Mouse (Mus musculus) kidney, embryonic 16.5 days (tissue): ENCODE data around the gene Klf11. TPM values are rescaled to one million over a fixed set of nuclear protein-coding genes. Genes with fewer than 3 reads are reported as not detected.
"Not testable (repeated sequence)": the region's sequence is repeated elsewhere in the genome, so short reads cannot be mapped to it uniquely, and the experiment has no call there.

Experiments used
- ATAC-seq: fragments of 200-750 bp; cut with Nextera tagmentation; 2 replicates; pipeline ENCODE4 v1.8.0; 2017; ENCODE audit warnings: moderate TSS enrichment; ENCODE audit not compliant: low FRiP score, low TSS enrichment
- H3K27ac ChIP-seq: fragments of 300-500 bp; sonication (generic); 2 replicates; pipeline ENCODE4 v1.5.1; 2014; ENCODE audit warnings: low read length
- H3K27me3 ChIP-seq: fragments of 300-500 bp; sonication (generic); 2 replicates; pipeline ENCODE4 v1.6.1; 2014; ENCODE audit warnings: low read length, control low read depth, mixed read lengths; ENCODE audit not compliant: insufficient read depth
- H3K36me3 ChIP-seq: fragments of 300-500 bp; sonication (generic); 2 replicates; pipeline ENCODE4 v1.6.1; 2014; ENCODE audit warnings: low read length, control low read depth, mixed read lengths; ENCODE audit not compliant: insufficient read depth
- H3K4me1 ChIP-seq: fragments of 300-500 bp; sonication (generic); 2 replicates; pipeline ENCODE4 v1.6.1; 2014; ENCODE audit warnings: low read length, control low read depth, mixed read lengths; ENCODE audit not compliant: insufficient read depth
- H3K4me2 ChIP-seq: fragments of 300-500 bp; sonication (generic); replicated peaks from 2 replicates; pipeline ENCODE4 v1.6.1; 2014; ENCODE audit warnings: low read depth, low read length
- H3K4me3 ChIP-seq: fragments of 300-500 bp; sonication (generic); 2 replicates; pipeline ENCODE4 v1.5.1; 2014; ENCODE audit warnings: mild to moderate bottlenecking, low read length
- H3K9ac ChIP-seq: fragments of 300-500 bp; sonication (generic); replicated peaks from 2 replicates; pipeline ENCODE4 v1.6.1; 2014; ENCODE audit warnings: low read length
- H3K9me3 ChIP-seq: fragments of 300-500 bp; sonication (generic); 2 replicates; pipeline ENCODE4 v1.6.1; 2016; ENCODE audit warnings: low read length, control low read depth
- WGBS: fragments of 180-500 bp; shearing (Covaris S2); extraction: QIAGEN DNeasy Blood & Tissue Kit; methylation state at CpG from one replicate; pipeline ENCODE4 v1.1.7; 2014; 5-methylcytosine and 5-hydroxymethylcytosine counted together
- polyA plus RNA-seq: library from polyadenylated mRNA; unstranded; fragments of >200 nt; fragmentation: Nextera tagmentation; extraction: Ambion mirVana; gene quantifications from 2 replicates; pipeline ENCODE4 v1.2.1, GENCODE M21; 2015

The Klf11 gene
- polyA plus RNA-seq, 1 experiment from 2014 or later: 15.6 TPM

DNA sequence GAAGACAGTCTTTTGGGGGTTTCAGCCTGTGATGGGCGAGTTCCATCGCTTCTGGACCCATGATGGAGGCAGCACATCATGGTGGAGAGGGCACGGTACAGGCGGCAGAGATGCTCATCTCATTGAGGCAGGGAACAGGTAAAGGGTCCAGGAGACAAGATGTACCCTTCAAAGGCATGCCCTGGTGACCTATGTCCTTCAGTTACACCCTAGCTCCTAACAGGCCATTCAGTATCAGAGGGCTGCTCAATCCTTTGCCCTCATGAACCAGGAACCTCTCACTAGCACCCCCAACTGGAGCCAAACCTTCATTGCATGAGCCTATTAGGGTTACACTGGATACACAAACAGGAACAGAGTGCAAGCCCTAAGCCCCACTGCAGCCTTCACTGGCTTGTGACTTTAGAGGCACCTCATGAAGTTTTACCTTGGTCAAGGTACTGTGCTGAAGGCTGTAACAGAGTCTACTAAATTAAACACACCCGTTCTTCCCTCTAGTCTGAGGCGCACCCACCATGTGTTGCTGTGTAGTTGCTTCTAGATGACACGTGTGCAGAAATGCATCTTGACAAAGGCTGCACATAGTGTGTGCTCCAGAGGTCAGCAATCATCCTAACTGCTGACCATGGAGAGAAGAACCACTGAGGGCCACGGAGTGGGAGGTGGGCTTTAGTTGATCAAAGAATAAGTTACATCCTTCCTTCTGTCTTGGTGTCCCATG is 46.6 kb downstream of the Klf11 start:
- Histone ChIP-seq H3K4me2 (no peak overlapping the region), H3K4me1 (no peaks in the 10 kb centered on the region), H3K9me3 (no peaks in the 10 kb centered on the region), H3K27me3 (no peaks in the 10 kb centered on the region), H3K36me3 (no peaks in the 10 kb centered on the region), H3K27ac (no peak overlapping the region), H3K9ac (no peak overlapping the region), H3K4me3 (no peak overlapping the region)
- WGBS: 60% methylated on average over 8 of the region's 8 CpGs
- peak; percentile 50 for ATAC-seq

DNA sequence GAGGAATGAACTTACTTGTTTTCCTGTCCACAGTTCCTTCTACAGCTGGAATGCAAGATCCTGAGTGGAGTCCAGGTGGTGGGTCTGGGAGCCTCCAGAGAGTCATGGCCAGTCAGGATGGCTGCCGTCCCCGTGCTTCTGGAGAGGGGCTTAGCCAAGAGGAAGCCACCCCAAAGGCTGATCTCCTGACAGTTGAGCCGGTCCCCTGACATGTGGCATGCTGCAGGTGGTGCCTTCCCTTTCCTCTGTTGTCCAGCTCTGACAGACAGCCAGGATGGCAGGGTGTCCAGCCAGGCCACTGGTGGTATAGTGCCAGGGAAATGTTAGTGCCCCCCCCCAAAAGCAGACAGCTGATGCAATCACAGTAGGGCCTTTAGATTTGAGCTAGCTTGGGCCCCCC is 47.4 kb downstream of the Klf11 start:
- Histone ChIP-seq H3K9me3 (no peaks in the 10 kb centered on the region), H3K4me2 (no peak overlapping the region), H3K4me3 (no peak overlapping the region), H3K36me3 (no peaks in the 10 kb centered on the region), H3K9ac (no peak overlapping the region), H3K27me3 (no peaks in the 10 kb centered on the region), H3K4me1 (no peaks in the 10 kb centered on the region), H3K27ac (no peak overlapping the region)
- ATAC-seq: no peak
- WGBS: 53% methylated on average over 3 of the region's 3 CpGs

DNA sequence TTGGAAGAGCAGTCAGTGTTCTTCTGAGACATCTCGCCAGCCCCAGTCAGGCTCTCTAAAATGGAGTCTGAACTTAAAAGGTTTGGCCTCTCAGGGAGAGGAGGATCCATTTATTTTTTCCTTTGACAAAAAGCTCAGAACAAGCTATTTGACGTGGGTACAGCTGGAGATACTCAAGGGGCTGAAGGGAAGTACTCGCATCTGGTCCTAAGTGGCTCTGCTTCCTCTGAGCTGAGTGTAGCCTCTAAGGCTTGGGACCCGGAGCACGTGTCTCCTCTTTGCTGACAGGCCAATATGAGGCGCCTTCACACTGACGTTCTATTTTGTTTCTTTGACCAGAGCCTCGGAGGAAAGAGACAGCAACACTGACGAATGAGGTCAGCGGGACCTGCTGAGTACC is 48.5 kb downstream of the Klf11 start:
- 50% methylated on average over 10 of the region's 10 CpGs for WGBS
- Histone ChIP-seq H3K27me3 (no peaks in the 10 kb centered on the region), H3K9me3 (no peaks in the 10 kb centered on the region), H3K36me3 (no peaks in the 10 kb centered on the region), H3K4me3 (no peak overlapping the region), H3K4me1 (no peaks in the 10 kb centered on the region), H3K27ac (no peak overlapping the region), H3K9ac (no peak overlapping the region), H3K4me2 (no peak overlapping the region)
- ATAC-seq: no peak

DNA sequence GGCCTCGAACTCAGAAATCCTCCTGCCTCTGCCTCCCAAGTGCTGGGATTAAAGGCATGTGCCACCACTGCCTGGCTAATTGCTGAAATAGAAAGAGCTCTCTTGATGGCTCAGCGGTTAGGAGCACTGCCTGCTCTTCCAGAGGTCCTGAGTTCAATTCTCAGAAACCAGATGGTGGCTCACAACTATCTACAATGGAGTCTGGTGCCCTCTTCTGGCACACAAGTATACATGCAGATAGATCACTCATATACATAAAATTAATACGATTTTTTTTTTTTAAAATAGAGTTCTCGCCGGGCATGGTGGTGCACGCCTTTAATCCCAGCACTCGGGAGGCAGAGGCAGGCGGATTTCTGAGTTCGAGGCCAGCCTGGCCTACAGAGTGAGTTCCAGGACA is 50.5 kb downstream of the Klf11 start:
- H3K9me3 ChIP-seq, H3K4me1 ChIP-seq, H3K4me2 ChIP-seq, H3K36me3 ChIP-seq, H3K27me3 ChIP-seq, H3K27ac ChIP-seq, H3K4me3 ChIP-seq, H3K9ac ChIP-seq, ATAC-seq: not testable (repeated sequence)
- WGBS: 89% methylated on average over 9 of the region's 9 CpGs

DNA sequence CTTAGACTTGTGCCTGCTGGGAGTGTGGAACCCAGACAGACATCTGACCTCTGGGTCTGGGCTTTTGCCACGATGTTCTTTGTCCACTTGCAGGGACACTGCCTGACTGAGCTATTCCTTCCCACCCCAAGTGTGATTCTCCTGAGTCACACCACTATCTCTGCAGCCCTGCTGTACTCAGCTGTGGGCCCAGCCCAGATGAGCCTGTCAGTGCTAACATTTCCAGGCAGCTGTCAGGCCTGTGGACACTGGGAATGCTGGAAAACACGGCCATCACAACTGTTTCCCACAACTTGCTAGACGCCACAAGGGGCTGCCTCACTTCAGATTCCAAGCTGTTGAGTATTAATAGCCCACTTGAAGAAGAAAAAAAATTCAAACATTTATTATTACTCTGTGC is 51.9 kb downstream of the Klf11 start:
- no peak overlapping the region for H3K4me2 ChIP-seq
- no peak overlapping the region for H3K27ac ChIP-seq
- no peaks in the 10 kb centered on the region for H3K36me3 ChIP-seq
- 89% methylated on average over 3 of the region's 3 CpGs for WGBS
- no peaks in the 10 kb centered on the region for H3K27me3 ChIP-seq
- H3K4me3 ChIP-seq: no peak overlapping the region
- H3K4me1 ChIP-seq: peaks cover 15% of the 10 kb centered on the region
- no peaks in the 10 kb centered on the region for H3K9me3 ChIP-seq
- no peak overlapping the region for H3K9ac ChIP-seq
- ATAC-seq: no peak

DNA sequence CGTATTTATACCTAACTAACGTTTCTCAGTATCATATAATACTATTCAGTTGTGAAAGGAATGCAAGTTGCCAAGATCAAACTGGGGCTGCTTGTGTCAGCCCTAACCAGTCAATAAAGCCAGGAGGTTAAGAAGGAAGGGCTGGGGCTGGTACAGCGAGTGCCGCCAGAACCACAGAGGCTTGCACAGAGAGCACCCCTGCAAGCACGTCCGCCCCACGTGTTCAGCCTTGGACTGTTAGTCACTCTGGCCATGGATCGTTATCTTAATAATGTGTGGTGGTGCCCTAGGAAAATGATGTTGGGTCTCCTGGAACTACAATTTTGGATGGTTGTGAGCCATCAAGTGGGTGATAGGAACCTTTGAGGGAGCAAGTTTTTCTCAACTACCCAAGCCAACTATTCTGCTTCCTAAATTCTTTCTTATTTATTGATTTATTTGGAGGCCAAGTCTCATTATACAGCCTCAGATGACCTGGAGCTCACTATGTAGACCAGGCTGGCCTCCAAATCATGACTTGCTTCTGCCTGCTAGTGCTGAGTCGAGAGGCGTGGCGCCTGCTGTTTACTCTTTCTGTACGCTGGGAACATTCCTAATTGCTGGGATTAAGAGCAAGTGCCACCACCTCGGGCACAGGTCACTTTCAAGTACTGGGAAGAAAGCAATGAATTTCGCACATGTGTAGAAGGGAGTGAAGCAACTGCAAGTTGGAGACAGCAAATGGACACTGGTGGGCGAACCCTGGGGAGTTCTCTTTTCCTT is 54.6 kb downstream of the Klf11 start:
- H3K4me1 ChIP-seq: peaks cover 31% of the 10 kb centered on the region
- 0 out of 2 replicates have a peak, but pooled peaks cover 4% of the 10 kb centered on the region for H3K36me3 ChIP-seq
- H3K27me3 ChIP-seq: no peaks in the 10 kb centered on the region
- WGBS: 81% methylated on average over 15 of the region's 15 CpGs
- ATAC-seq: no peak
- no peak overlapping the region for H3K9ac ChIP-seq
- no peak overlapping the region for H3K4me3 ChIP-seq
- no peak overlapping the region for H3K4me2 ChIP-seq
- no peak overlapping the region for H3K27ac ChIP-seq
- H3K9me3 ChIP-seq: no peaks in the 10 kb centered on the region

DNA sequence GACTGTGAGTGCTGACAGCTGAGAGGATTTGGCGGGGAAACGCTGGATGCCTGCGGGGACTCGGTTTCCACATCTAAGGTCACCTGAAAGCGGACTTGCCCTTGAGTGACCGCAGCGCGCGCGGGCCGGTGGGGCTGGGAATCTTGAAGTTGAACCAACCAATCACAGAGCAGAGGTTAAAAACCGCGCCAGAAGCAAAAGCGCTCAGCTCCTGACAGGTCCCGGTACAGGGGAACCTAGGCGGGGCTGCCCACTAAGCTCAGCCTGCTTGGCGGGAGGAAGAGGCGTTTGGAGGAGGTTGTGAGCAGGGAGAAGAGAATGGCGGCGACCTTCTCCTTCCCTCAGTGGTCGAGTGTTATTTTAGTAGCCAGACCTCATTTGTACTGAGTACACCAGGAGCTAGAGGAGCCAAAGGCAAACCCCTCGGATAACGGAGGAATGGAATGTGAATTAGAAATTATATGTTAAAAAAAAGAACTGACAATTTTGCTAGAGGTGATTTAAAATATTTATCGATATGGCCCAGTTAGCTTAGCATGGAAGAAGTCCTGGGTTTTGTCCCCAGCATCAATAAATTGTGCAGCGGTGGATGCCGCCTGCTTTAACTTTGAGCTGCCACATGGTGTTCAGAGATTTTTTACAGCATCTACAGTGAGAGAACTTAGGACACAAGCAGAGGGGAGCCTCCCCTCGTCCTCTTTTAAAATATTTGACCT is 55.8 kb downstream of the Klf11 start:
- ATAC-seq: peak; percentile 21; the same call in 1 of the 2 replicates
- Histone ChIP-seq H3K9me3 (no peaks in the 10 kb centered on the region), H3K9ac (peak overlapping the region; percentile 89), H3K27ac (peak overlapping the region; percentile 34), H3K4me1 (peaks cover 37% of the 10 kb centered on the region), H3K4me3 (peak overlapping the region; percentile 94), H3K36me3 (peaks cover 15% of the 10 kb centered on the region), H3K27me3 (no peaks in the 10 kb centered on the region), H3K4me2 (peak overlapping the region; percentile 76)
- WGBS: under 1% methylated on average over 27 of the region's 27 CpGs

DNA sequence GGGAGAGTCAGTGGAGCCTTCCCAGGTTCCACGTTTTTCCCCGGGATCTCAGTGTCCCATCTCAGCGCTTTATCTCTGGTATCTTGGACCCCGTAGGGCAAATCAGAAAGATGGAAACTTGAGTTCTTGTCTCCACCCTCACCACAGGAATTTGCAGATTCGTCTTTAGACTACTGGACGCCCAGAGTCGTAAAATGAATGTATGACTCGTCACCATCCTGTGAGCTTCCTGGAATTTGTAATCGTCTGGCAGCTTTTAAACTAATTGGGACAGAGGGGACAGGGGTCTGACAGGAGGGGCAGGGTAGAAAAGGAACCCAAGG is 56.4 kb downstream of the Klf11 start:
- peaks cover 20% of the 10 kb centered on the region for H3K36me3 ChIP-seq
- H3K4me1 ChIP-seq: peaks cover 37% of the 10 kb centered on the region
- no peaks in the 10 kb centered on the region for H3K27me3 ChIP-seq
- peak overlapping the region; percentile 34 for H3K27ac ChIP-seq
- ATAC-seq: peak; percentile 0; the same call in 1 of the 2 replicates
- 0% methylated on average over 9 of the region's 9 CpGs for WGBS
- H3K9ac ChIP-seq: peak overlapping the region; percentile 89
- no peaks in the 10 kb centered on the region for H3K9me3 ChIP-seq
- H3K4me2 ChIP-seq: peak overlapping the region; percentile 76
- peak overlapping the region; percentile 94 for H3K4me3 ChIP-seq

DNA sequence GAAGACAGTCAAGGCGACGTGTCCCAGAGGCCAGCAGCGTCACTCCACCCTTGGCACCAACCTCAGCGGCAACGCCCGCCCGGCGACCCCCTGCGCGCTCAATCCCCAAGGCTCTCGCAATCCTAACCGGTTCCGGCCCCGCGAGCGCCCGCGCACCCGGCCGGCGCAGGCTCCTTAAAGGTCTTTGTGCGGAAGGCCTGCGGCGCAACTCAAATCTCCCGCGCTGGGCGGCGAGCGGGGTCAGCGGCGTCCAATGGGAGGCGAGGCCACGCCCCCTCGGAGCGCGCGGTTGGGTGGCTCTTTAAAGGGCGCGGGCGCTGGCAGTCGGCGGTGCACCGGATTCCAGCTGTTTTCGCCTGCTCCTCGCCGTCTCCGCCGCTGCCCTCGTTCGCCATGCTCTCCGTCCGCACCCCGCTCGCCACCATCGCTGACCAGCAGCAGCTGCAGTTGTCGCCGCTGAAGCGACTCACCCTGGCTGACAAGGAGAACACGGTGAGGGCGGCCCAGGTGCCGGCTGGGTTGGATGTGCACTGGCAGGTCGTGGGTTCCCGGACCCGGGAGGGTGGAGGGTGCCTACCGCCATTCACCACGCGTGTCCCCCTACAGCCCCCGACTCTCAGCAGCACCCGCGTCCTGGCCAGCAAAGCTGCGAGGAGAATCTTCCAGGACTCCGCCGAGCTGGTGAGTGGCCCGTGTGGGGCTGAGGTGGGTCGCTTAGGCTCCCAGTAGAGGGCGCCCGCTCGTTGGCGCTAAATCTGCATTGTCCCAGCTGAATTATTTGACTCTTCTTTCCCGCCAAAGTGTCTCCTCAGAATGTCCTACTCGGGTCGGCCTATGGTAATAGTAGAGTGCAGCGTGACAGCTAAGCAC is 57.1 kb downstream of the Klf11 start, which contains the start of gene Rrm2:
Gene Rrm2 (plus strand): TSS at position 288 of the 870 bp plus-strand sequence.
- ATAC-seq: peak; percentile 90
- Histone ChIP-seq H3K9ac (peak within 1 kb of the TSS; percentile 89), H3K4me3 (peak within 1 kb of the TSS; percentile 94), H3K27me3 (no peaks in the 10 kb centered on the region), H3K4me2 (peak within 1 kb of the TSS; percentile 76), H3K9me3 (no peaks in the 10 kb centered on the region), H3K36me3 (peaks cover 26% of the 10 kb centered on the region), H3K4me1 (peaks cover 37% of the 10 kb centered on the region), H3K27ac (peak within 1 kb of the TSS; percentile 90)
- under 1% methylated on average over 83 of the region's 83 CpGs for WGBS
